Mouse (Mus musculus) stomach, embryonic 15.5 days (tissue): ENCODE data around the gene Gipc3. TPM values are rescaled to one million over a fixed set of nuclear protein-coding genes. Genes with fewer than 3 reads are reported as not detected.

ENCODE experiments used
- ATAC-seq: fragments of 200-750 bp; cut with Nextera tagmentation; 2 replicates; pipeline ENCODE4 v1.8.0; 2017; ENCODE audit warnings: low read depth, moderate number of reproducible peaks, moderate TSS enrichment; ENCODE audit not compliant: insufficient read depth, low FRiP score
- H3K27ac ChIP-seq: fragments of 300-500 bp; sonication (generic); 2 replicates; pipeline ENCODE4 v1.5.1; 2015; ENCODE audit warnings: mild to moderate bottlenecking, inconsistent platforms
- H3K27me3 ChIP-seq: fragments of 300-500 bp; sonication (generic); replicated peaks from 2 replicates; pipeline ENCODE4 v1.6.1; 2015; ENCODE audit warnings: inconsistent platforms
- H3K36me3 ChIP-seq: fragments of 300-500 bp; sonication (generic); 2 replicates; pipeline ENCODE4 v1.6.1; 2015; ENCODE audit warnings: inconsistent platforms
- H3K4me1 ChIP-seq: fragments of 300-500 bp; sonication (generic); 2 replicates; pipeline ENCODE4 v1.6.1; 2015; ENCODE audit warnings: inconsistent platforms
- H3K4me2 ChIP-seq: fragments of 300-500 bp; sonication (generic); 2 replicates; pipeline ENCODE4 v1.6.1; 2015; ENCODE audit warnings: mild to moderate bottlenecking, inconsistent platforms
- H3K4me3 ChIP-seq: fragments of 300-500 bp; sonication (generic); replicated peaks from 2 replicates; pipeline ENCODE4 v1.5.1; 2015; ENCODE audit warnings: inconsistent platforms
- H3K9ac ChIP-seq: fragments of 300-500 bp; sonication (generic); 2 replicates; pipeline ENCODE4 v1.6.1; 2015; ENCODE audit warnings: inconsistent platforms
- H3K9me3 ChIP-seq: fragments of 300-500 bp; sonication (generic); 2 replicates; pipeline ENCODE4 v1.6.1; 2016; ENCODE audit warnings: inconsistent platforms
- WGBS: fragments of 180-500 bp; shearing (Covaris S2); methylation state at CpG from one replicate; pipeline ENCODE4 v1.1.7; 2015; 5-methylcytosine and 5-hydroxymethylcytosine counted together
- polyA plus RNA-seq: library from polyadenylated mRNA; unstranded; fragments of >200 nt; fragmentation: Nextera tagmentation; extraction: Ambion mirVana; gene quantifications from 2 replicates; pipeline ENCODE4 v1.2.1, GENCODE M21; 2015

Gene Gipc3
- polyA plus RNA-seq, 1 experiment from 2014 or later: 0.04 TPM

DNA sequence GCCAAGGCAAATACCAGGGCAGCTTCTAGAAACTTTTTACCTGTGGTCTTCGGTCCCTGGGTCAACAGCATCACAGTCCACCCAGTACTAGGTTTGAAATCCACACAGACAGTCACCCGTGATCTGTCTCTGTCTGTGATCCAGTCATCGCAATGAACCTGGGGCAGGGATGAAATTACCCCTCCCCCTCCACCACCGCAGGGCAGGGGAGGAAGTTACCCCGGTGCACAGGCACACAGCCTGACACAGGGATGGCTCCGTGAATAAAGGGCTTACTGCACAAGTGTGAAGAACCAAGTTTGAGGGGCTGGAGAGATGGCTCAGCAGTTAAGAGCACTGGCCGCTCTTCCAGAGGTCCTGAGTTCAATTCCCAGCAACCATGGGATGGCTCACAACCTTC is 39.3 kb downstream of the Gipc3 start:
- no peaks in the 10 kb centered on the region for H3K27me3 ChIP-seq
- peaks cover 35% of the 10 kb centered on the region for H3K4me1 ChIP-seq
- no peaks in the 10 kb centered on the region for H3K9me3 ChIP-seq
- H3K4me3 ChIP-seq: no peak overlapping the region
- peaks cover 32% of the 10 kb centered on the region for H3K36me3 ChIP-seq
- 65% methylated on average over 7 of the region's 7 CpGs for whole genome bisulfite sequencing
- no peak for ATAC-seq
- H3K27ac ChIP-seq: 0 out of 2 replicates have a peak overlapping the region, but pooled peaks have one; percentile 52
- no peak overlapping the region for H3K9ac ChIP-seq
- no peak overlapping the region for H3K4me2 ChIP-seq

DNA sequence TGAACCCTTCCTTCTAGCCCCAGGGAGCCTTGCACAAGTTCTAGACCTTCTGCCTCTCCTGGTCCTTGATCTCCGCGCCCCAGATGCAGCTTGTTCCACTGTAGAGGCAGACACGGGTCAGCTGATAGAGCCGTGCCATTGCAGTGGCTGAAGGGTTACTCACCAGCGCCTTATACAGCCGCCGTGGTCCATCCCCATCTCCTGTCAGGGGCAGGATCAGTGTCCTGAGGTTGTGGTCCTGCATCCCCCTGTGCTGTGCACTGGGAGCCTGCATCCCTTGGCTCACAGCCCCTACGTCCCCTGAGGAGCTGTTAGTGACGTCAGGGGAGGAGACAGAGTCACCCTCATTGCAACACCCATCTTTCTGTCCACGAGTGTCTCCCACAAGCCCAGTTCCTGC is 39.8 kb downstream of the Gipc3 start:
- peak overlapping the region; percentile 52; the same call in 1 of the 2 replicates for H3K27ac ChIP-seq
- H3K27me3 ChIP-seq: no peaks in the 10 kb centered on the region
- H3K4me1 ChIP-seq: peaks cover 35% of the 10 kb centered on the region
- no peak overlapping the region for H3K9ac ChIP-seq
- 0 out of 2 replicates have a peak overlapping the region, but pooled peaks have one; percentile 17 for H3K4me2 ChIP-seq
- H3K4me3 ChIP-seq: no peak overlapping the region
- H3K9me3 ChIP-seq: no peaks in the 10 kb centered on the region
- H3K36me3 ChIP-seq: peaks cover 27% of the 10 kb centered on the region
- 66% methylated on average over 10 of the region's 10 CpGs for WGBS
- no peak for ATAC-seq

DNA sequence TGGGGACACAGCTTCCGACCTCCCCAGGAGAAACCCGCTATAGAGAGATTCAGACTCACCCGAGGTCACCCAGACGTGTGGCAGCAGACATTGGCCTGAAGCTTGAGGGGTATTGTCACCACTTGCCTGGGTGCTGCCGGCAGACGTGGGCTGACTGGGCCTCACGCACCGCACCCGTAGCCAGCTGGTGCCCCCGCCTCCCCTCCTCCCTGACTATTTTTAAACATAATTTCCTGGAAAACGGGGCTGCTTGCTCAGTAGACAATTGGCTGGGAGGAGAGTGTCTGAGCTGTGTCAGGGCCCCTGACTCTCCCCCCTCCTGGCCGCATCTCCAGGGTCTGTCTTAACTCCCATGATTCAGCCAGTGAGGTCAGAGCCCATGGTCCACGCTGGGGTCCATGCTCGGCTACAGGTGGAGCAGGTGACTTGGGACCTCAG is 40.3 kb downstream of the Gipc3 start:
- Histone ChIP-seq H3K27me3 (no peaks in the 10 kb centered on the region), H3K4me1 (peaks cover 35% of the 10 kb centered on the region), H3K27ac (peak overlapping the region; percentile 52), H3K9me3 (no peaks in the 10 kb centered on the region), H3K4me3 (no peak overlapping the region), H3K9ac (no peak overlapping the region), H3K36me3 (peaks cover 22% of the 10 kb centered on the region), H3K4me2 (peak overlapping the region; percentile 17)
- no peak; the same call in 1 of the 2 replicates for ATAC-seq
- 31% methylated on average over 14 of the region's 14 CpGs for WGBS

DNA sequence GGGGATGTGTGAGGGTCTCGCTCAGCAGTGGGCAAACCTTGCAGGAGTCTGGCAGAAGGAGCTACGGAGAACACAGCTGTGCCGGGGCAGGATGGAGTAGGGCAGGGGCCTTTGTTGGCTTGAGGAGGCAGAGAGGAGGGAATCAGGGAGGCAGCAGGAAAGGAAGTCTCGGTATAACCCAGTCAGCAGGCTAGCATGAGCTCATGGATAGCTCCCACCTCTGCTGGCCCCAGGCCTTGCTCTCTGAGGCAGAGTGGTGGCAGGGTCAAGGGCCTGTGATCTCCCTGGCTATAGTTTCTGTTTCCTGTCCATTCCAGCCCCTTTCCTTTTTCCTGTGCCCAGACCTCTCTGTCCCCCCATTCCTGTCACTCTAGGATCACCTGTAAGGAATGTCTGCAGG is 40.8 kb downstream of the Gipc3 start:
- Histone ChIP-seq H3K27ac (peak overlapping the region; percentile 52; the same call in 1 of the 2 replicates), H3K9ac (0 out of 2 replicates have a peak overlapping the region, but pooled peaks have one; percentile 2), H3K4me1 (peaks cover 38% of the 10 kb centered on the region), H3K4me2 (peak overlapping the region; percentile 17; the same call in 1 of the 2 replicates), H3K9me3 (no peaks in the 10 kb centered on the region), H3K27me3 (no peaks in the 10 kb centered on the region), H3K36me3 (peaks cover 17% of the 10 kb centered on the region), H3K4me3 (no peak overlapping the region)
- no peak for ATAC-seq
- 67% methylated on average over 4 of the region's 4 CpGs for WGBS

DNA sequence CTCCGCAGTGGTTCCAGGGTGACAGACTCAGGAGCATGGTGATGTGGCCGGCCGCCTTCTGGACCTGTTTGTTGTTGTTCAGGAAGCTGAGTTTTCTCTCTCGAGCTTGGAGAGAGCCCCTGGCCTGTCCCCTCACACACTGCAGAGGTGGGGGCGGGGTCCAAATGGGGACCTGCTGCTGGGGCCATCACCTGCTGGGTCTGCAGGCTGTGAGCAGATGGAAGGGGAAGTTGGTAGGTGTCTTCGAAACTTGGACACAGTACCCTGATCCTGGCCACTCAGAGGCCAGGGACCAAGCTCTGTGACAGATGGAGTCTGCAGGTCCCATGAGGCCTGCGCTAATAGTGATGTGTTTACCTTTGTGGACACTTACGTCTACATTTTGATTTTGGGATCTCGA is 41.7 kb downstream of the Gipc3 start:
- peaks cover 39% of the 10 kb centered on the region for H3K4me1 ChIP-seq
- 69% methylated on average over 9 of the region's 9 CpGs for WGBS

DNA sequence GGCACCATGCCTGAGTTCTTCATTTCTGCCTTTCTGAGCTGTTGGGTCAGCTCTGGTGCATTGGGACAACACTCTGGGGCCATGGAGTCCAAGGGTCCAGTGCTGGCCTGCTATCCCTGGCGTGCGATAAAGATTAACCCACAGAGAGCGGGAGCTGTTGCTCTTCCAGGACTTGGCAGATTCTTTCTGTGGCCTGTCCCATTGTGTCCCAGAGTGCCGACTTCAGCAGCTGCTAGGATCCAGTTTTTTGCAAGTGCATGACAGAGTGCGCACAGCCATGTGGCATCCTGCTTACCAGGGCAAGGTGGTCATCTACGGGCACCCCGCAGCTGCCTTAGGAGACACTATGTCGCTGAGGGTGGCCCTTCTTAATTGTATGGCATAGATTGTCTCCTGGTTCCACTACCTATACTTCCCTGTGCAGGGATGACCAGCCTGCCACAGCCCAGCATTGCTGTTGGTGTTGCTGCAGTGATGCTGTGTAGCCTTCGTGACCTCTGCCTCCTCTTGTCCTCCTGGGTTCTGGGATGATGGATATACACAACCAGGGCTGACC is 42.6 kb downstream of the Gipc3 start:
- Histone ChIP-seq H3K27me3 (no peaks in the 10 kb centered on the region), H3K9ac (no peak overlapping the region), H3K4me2 (no peak overlapping the region), H3K27ac (no peak overlapping the region), H3K9me3 (no peaks in the 10 kb centered on the region), H3K36me3 (no peaks in the 10 kb centered on the region), H3K4me1 (peaks cover 42% of the 10 kb centered on the region), H3K4me3 (no peak overlapping the region)
- ATAC-seq: no peak
- WGBS: 66% methylated on average over 9 of the region's 9 CpGs

More for the DNA sequence above, 41.7 kb downstream of the Gipc3 start:
- peaks cover 8% of the 10 kb centered on the region; the same call in 1 of the 2 replicates for H3K36me3 ChIP-seq
- H3K27me3 ChIP-seq: no peaks in the 10 kb centered on the region
- no peak for ATAC-seq
- no peak overlapping the region for H3K4me2 ChIP-seq
- no peaks in the 10 kb centered on the region for H3K9me3 ChIP-seq
- H3K4me3 ChIP-seq: no peak overlapping the region
- no peak overlapping the region for H3K27ac ChIP-seq
- H3K9ac ChIP-seq: no peak overlapping the region

DNA sequence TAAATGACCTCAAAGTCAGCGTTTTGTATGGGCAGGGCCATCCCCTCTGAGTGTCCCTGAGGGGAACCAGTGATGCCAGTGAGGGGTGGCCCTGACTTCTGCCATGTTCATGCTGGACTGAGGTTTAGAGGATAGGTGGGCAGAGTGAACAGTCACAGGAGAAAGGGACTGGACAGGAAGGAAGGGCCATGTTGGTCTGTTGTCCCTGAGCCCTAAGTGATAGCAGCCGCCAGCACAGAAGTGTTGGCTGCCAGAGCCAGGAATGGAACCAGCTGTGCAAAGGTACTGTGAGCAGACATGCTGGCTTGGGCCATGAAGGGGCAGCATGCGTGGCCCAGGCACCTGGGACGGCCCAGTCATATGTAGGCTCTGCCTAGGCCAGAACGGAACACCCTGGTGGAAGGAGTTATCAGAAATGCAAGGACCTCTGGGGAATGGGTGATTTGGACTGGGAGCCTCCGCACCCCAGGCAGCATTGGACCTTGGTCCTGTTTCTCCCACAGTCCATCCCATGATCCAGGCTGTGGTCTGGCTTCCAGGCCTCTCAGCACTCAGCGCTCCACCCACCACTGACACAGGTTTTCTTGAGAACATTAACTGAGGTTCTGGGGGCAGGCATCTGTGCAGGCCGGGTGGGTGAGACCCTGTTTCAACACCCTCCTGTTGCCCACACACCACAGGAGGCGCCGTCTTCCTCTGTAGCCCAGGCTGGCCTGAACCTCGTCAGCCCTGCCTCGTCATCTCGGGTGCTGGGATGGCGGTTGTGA is 43.3 kb downstream of the Gipc3 start:
- 84% methylated on average over 14 of the region's 14 CpGs for WGBS

DNA sequence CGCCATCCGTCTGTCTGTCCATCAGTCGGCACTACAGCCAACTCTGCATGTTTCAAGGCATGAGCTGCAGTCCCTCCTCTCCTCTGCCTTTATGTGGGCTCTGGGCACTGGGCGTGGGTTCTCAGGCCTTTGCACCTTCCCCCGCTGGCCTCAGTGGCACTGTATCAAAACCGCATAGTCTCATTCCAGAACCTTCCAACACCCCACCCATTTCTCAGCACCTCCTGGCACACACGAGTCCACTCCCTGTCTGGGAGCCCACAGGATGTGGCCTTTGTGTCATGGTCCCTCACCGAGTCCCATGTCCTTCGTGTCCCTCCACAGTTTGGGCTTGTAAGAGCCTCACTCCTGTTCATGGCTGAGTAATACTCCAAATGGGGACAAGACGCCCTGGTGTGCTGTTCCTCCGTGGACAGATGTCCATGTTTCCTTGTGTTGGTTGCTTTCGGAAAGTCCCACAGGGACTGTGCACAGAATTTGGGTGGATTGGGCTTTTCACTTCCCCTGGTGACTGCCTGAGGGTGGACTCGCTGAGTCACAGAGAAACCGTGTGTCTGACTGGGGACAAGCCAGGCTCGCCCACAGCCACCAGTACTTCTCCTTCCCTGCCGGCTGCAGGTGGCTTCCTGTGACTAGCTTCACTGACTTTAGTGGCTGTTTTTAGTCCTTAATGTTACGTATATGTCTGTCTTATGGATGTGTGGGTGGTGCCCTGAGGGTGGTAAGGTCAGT is 44.5 kb downstream of the Gipc3 start:
- peak overlapping the region; percentile 49 for H3K27ac ChIP-seq
- H3K9me3 ChIP-seq: no peaks in the 10 kb centered on the region
- H3K36me3 ChIP-seq: no peaks in the 10 kb centered on the region
- H3K27me3 ChIP-seq: no peaks in the 10 kb centered on the region
- 87% methylated on average over 17 of the region's 17 CpGs for WGBS
- peaks cover 54% of the 10 kb centered on the region for H3K4me1 ChIP-seq
- no peak overlapping the region for H3K4me2 ChIP-seq
- no peak for ATAC-seq
- no peak overlapping the region for H3K9ac ChIP-seq
- H3K4me3 ChIP-seq: no peak overlapping the region

More for the DNA sequence above, 43.3 kb downstream of the Gipc3 start:
- Histone ChIP-seq H3K4me3 (no peak overlapping the region), H3K27me3 (no peaks in the 10 kb centered on the region), H3K4me1 (peaks cover 47% of the 10 kb centered on the region), H3K27ac (no peak overlapping the region), H3K9ac (no peak overlapping the region), H3K4me2 (no peak overlapping the region), H3K36me3 (no peaks in the 10 kb centered on the region), H3K9me3 (no peaks in the 10 kb centered on the region)
- ATAC-seq: no peak

DNA sequence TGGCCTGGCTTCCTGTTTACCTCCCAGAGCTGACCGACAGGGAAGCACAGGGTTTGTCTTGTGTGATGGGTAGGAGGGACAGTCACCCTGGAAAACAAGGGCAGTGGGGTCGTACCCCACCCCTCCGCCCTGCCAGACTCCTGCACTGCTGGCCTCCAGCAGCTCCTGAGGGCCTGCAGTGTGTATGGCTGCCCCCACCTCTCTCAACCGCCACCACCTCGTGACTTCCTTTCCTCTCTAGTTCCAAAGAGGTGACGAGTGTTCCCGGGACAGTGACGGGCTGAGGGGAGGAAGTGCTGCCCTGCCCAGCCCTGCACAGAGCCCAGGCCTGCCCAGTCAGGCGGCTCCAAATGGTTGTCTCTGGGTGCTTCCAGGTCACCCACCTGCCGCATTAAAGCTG is 45.2 kb downstream of the Gipc3 start:
- 0 out of 2 replicates have a peak, but pooled peaks have one; percentile 11 for ATAC-seq
- Histone ChIP-seq H3K27ac (peak overlapping the region; percentile 49), H3K9me3 (no peaks in the 10 kb centered on the region), H3K4me1 (peaks cover 48% of the 10 kb centered on the region), H3K4me3 (no peak overlapping the region), H3K4me2 (no peak overlapping the region), H3K27me3 (no peaks in the 10 kb centered on the region), H3K9ac (no peak overlapping the region), H3K36me3 (no peaks in the 10 kb centered on the region)
- WGBS: 43% methylated on average over 10 of the region's 10 CpGs

DNA sequence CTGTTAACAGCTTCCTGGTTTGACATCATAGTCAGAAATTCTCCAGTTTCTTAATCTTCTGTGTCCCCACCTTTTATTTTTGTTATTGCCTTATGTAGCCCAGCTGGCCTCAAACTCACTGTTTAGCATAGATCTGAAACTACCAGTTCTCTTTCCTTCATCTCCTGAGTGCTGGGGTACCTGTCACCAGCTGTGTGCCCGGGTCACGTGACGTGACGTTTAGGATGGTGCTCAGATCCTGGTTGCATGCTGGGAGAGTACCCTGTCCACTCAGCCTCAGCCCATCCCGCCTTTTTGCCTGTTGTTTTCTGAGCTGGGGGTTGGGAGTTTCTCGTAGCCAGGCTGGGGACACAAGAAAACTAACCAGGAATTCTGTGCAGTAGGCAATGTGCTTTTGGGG is 45.8 kb downstream of the Gipc3 start:
- Histone ChIP-seq H3K9me3 (no peaks in the 10 kb centered on the region), H3K4me2 (no peak overlapping the region), H3K4me1 (peaks cover 45% of the 10 kb centered on the region), H3K4me3 (no peak overlapping the region), H3K9ac (no peak overlapping the region), H3K27ac (peak overlapping the region; percentile 49; the same call in 1 of the 2 replicates), H3K36me3 (no peaks in the 10 kb centered on the region), H3K27me3 (no peaks in the 10 kb centered on the region)
- WGBS: 69% methylated on average over 6 of the region's 6 CpGs
- ATAC-seq: no peak

DNA sequence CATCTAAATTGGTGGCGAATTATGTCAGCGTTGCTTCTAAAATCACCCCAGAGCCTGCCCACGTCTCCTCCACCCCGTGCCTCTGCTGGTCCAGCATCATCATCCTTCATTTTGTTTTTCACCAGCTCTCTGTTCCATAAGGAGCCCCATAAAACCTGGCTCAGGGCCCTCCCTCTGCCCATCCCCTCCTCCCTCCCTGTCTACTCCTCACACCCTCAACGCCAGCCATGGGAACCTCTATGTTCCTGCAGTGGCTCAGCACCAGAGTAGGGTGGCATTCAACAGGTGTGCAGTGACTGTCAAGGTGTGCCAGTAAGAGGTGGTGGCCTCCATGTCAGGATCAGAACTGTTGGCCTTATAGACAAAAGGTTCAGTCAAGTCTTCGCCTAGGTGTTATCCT is 47.9 kb downstream of the Gipc3 start:
- no peaks in the 10 kb centered on the region; the same call in 1 of the 2 replicates for H3K27me3 ChIP-seq
- ATAC-seq: no peak
- 86% methylated on average over 6 of the region's 6 CpGs for WGBS
- H3K4me1 ChIP-seq: peaks cover 43% of the 10 kb centered on the region
- no peak overlapping the region for H3K4me2 ChIP-seq
- H3K27ac ChIP-seq: no peak overlapping the region
- H3K4me3 ChIP-seq: no peak overlapping the region
- H3K9ac ChIP-seq: no peak overlapping the region
- H3K9me3 ChIP-seq: no peaks in the 10 kb centered on the region
- H3K36me3 ChIP-seq: no peaks in the 10 kb centered on the region
